Mouse (Mus musculus): ENCODE measurements around the gene Smg7.

The Smg7 gene

GRCm38 (mm10) chr1:152840343-152840742 lies 62.1 kb downstream of the Smg7 start:
- DNase-seq (ENCODE audit: low read depth) = no peak

- no peak for DNase-seq (ENCODE audit: low read depth)
These were observed 63.6 kb downstream of the Smg7 start for GRCm38 (mm10) chr1:152838841-152839240.

GRCm38 (mm10) chr1:152838026-152838702 lies 64.3 kb downstream of the Smg7 start:
- DNase-seq (ENCODE audit: low read depth) = no peak

GRCm38 (mm10) chr1:152835061-152835460 lies 67.4 kb downstream of the Smg7 start:
- DNase-seq (ENCODE audit: low read depth) = no peak

GRCm38 (mm10) chr1:152832316-152832715 lies 70.1 kb downstream of the Smg7 start:
- no peak for DNase-seq (ENCODE audit: low read depth)

GRCm38 (mm10) chr1:152831619-152832018 lies 70.8 kb downstream of the Smg7 start:
- no peak for DNase-seq (ENCODE audit: low read depth)

GRCm38 (mm10) chr1:152831003-152831402 lies 71.4 kb downstream of the Smg7 start:
- DNase-seq (ENCODE audit: low read depth) = no peak

GRCm38 (mm10) chr1:152830054-152830453 lies 72.4 kb downstream of the Smg7 start:
- no peak for DNase-seq (ENCODE audit: low read depth)

- no peak for DNase-seq (ENCODE audit: low read depth)
These were observed 73.7 kb downstream of the Smg7 start for GRCm38 (mm10) chr1:152828637-152829355.

GRCm38 (mm10) chr1:152828168-152828567 lies 74.3 kb downstream of the Smg7 start:
- DNase-seq (ENCODE audit: low read depth) = no peak

GRCm38 (mm10) chr1:152826446-152826845 lies 76.0 kb downstream of the Smg7 start:
- no peak for DNase-seq (ENCODE audit: low read depth)

GRCm38 (mm10) chr1:152824206-152824605 lies 78.2 kb downstream of the Smg7 start:
- no peak for DNase-seq (ENCODE audit: low read depth)

GRCm38 (mm10) chr1:152821746-152822145 lies 80.7 kb downstream of the Smg7 start:
- DNase-seq (ENCODE audit: low read depth) = no peak

- DNase-seq (ENCODE audit: low read depth) = no peak
These were observed 81.3 kb downstream of the Smg7 start for GRCm38 (mm10) chr1:152820911-152821695.

- DNase-seq (ENCODE audit: low read depth) = no peak
These were observed 82.9 kb downstream of the Smg7 start for GRCm38 (mm10) chr1:152819558-152819957.

- no peak for DNase-seq (ENCODE audit: low read depth)
These were observed 84.7 kb downstream of the Smg7 start for GRCm38 (mm10) chr1:152817794-152818193.

GRCm38 (mm10) chr1:152817027-152817769 lies 85.2 kb downstream of the Smg7 start:
- no peak for DNase-seq (ENCODE audit: low read depth)

- DNase-seq (ENCODE audit: low read depth) = no peak
These were observed 87.2 kb downstream of the Smg7 start for GRCm38 (mm10) chr1:152815265-152815701.

GRCm38 (mm10) chr1:152810533-152811439 lies 91.7 kb downstream of the Smg7 start:
- DNase-seq (ENCODE audit: low read depth) = no peak

GRCm38 (mm10) chr1:152809541-152810252 lies 92.7 kb downstream of the Smg7 start:
- DNase-seq (ENCODE audit: low read depth) = no peak

- DNase-seq (ENCODE audit: low read depth) = no peak
These were observed 94.1 kb downstream of the Smg7 start for GRCm38 (mm10) chr1:152808392-152808680.

Measured in naive thymus-derived CD4-positive, alpha-beta T cell, adult 2 months (primary cell).